Mouse (Mus musculus) hindbrain, embryonic 14.5 days (tissue): ENCODE data around the gene Arih1. TPM values are rescaled to one million over a fixed set of nuclear protein-coding genes. Genes with fewer than 3 reads are reported as not detected.

Source experiments
- ATAC-seq: fragments of 200-750 bp; cut with Nextera tagmentation; 2 replicates; pipeline ENCODE4 v1.8.0; 2017; ENCODE audit warnings: moderate number of reproducible peaks, mild to moderate bottlenecking, moderate TSS enrichment, moderate library complexity; ENCODE audit not compliant: low FRiP score
- DNase-seq: peaks from one replicate; pipeline ENCODE4 v3.0.0-alpha.2; 2015; ENCODE audit warnings: low spot score
- H3K27ac ChIP-seq: fragments of 300-500 bp; sonication (generic); 2 replicates; pipeline ENCODE4 v1.5.1; 2014; ENCODE audit warnings: mild to moderate bottlenecking, moderate library complexity
- H3K27me3 ChIP-seq: fragments of 300-500 bp; sonication (generic); 2 replicates; pipeline ENCODE4 v1.6.1; 2014; ENCODE audit warnings: mild to moderate bottlenecking, low read length, mixed read lengths; ENCODE audit not compliant: control insufficient read depth, insufficient read depth
- H3K36me3 ChIP-seq: fragments of 300-500 bp; sonication (generic); replicated peaks from 2 replicates; pipeline ENCODE4 v1.6.1; 2014; ENCODE audit not compliant: control insufficient read depth, insufficient read depth
- H3K4me1 ChIP-seq: fragments of 300-500 bp; sonication (generic); replicated peaks from 2 replicates; pipeline ENCODE4 v1.6.1; 2014; ENCODE audit warnings: antibody characterized with exemption, low read length, mixed read lengths; ENCODE audit not compliant: control insufficient read depth, insufficient read depth
- H3K4me2 ChIP-seq: fragments of 300-500 bp; sonication (generic); replicated peaks from 2 replicates; pipeline ENCODE4 v1.6.1; 2014; ENCODE audit warnings: mild to moderate bottlenecking, moderate library complexity
- H3K4me3 ChIP-seq: fragments of 300-500 bp; sonication (generic); replicated peaks from 2 replicates; pipeline ENCODE4 v1.5.1; 2014; ENCODE audit warnings: mild to moderate bottlenecking, low read length
- H3K9ac ChIP-seq: fragments of 300-500 bp; sonication (generic); 2 replicates; pipeline ENCODE4 v1.6.1; 2014
- H3K9me3 ChIP-seq: fragments of 300-500 bp; sonication (generic); 2 replicates; pipeline ENCODE4 v1.6.1; 2016; ENCODE audit warnings: low read length; ENCODE audit not compliant: control insufficient read depth
- WGBS: fragments of 180-500 bp; shearing (Covaris S2); extraction: QIAGEN DNeasy Blood & Tissue Kit; methylation state at CpG from one replicate; pipeline ENCODE4 v1.1.7; 2014; 5-methylcytosine and 5-hydroxymethylcytosine counted together
- polyA plus RNA-seq: library from polyadenylated mRNA; unstranded; fragments of >200 nt; fragmentation: Nextera tagmentation; extraction: Ambion mirVana; gene quantifications from 2 replicates; pipeline ENCODE4 v1.2.1, GENCODE M21; 2014

The Arih1 gene
- polyA plus RNA-seq, 1 experiment from 2014 or later = 18.0 TPM

DNA sequence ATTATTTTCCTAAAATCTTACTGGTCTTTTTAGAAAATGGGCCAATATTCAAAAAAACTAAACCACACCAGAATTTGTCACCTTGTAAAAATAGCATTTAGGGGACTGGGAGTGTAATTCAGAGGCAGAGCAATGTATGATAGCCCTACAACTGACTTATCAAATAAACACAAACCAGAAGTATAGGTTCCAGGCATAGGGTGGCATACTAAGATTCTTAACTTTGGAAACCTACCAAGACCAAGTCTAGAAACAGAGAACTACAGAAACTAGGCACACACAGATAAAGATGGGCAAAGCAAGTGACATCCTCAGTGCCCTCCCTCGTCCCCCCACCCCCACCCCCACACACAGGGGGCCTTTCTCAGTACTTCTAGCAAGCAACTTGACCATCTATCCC is 11.6 kb downstream of the Arih1 start:
- no peak for ATAC-seq
- Histone ChIP-seq H3K4me2 (no peak overlapping the region), H3K36me3 (peaks cover 17% of the 10 kb centered on the region; the same call in 1 of the 2 replicates), H3K9ac (no peak overlapping the region), H3K9me3 (no peaks in the 10 kb centered on the region), H3K27me3 (no peaks in the 10 kb centered on the region), H3K4me1 (0 out of 2 replicates have a peak, but pooled peaks cover 10% of the 10 kb centered on the region), H3K27ac (no peak overlapping the region), H3K4me3 (no peak overlapping the region)
- WGBS = 87% methylated on average over 1 of the region's 1 CpGs
- DNase-seq = no peak

DNA sequence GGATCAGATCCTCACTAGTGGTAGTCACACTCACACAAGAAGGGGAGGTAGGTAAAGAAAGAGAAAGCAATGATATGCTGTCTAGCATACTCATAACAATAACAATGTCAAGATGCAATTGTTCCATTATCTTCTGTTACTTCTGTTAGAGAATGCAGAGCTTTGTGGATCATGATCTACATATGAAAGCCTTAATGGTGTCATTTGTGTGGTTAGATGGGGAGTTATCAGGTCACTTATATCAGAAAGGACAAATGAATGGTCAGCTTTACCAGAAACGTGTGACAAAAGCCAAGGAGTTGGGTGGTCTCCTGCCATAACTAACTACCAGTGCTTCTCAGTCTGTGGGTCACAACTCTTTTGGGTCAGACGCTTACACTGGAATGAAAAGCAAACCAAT is 13.2 kb downstream of the Arih1 start:
- H3K4me2 ChIP-seq = no peak overlapping the region
- H3K9ac ChIP-seq = no peak overlapping the region
- no peak overlapping the region for H3K27ac ChIP-seq
- peaks cover 17% of the 10 kb centered on the region; the same call in 1 of the 2 replicates for H3K36me3 ChIP-seq
- DNase-seq = no peak
- no peaks in the 10 kb centered on the region for H3K9me3 ChIP-seq
- no peak for ATAC-seq
- H3K4me3 ChIP-seq = no peak overlapping the region
- 55% methylated on average over 2 of the region's 2 CpGs for WGBS
- H3K4me1 ChIP-seq = 0 out of 2 replicates have a peak, but pooled peaks cover 7% of the 10 kb centered on the region
- no peaks in the 10 kb centered on the region for H3K27me3 ChIP-seq

DNA sequence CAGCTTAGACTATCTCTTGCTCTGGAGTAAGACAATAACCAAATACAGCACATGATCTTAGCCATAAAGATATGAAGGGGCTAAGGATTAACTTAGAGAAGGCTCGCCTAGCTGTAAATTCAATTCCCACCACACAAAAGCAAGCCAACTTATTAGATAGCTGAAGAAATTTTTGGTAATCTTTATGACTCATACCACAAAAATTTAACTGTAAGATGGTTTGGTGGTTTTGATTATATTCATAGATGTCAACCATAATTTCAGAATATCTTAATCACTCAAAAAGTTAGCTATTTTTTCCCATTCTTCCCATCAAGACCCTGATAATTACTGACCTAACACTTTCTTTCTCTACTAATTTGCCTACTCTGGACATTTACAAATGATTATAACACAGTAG is 17.0 kb downstream of the Arih1 start:
- no peak for ATAC-seq
- Histone ChIP-seq H3K4me2 (no peak overlapping the region), H3K27me3 (no peaks in the 10 kb centered on the region), H3K4me3 (no peak overlapping the region), H3K4me1 (no peaks in the 10 kb centered on the region), H3K9ac (no peak overlapping the region), H3K36me3 (peaks cover 9% of the 10 kb centered on the region; the same call in 1 of the 2 replicates), H3K9me3 (no peaks in the 10 kb centered on the region), H3K27ac (no peak overlapping the region)
- 85% methylated on average over 1 of the region's 1 CpGs for WGBS
- DNase-seq = no peak

DNA sequence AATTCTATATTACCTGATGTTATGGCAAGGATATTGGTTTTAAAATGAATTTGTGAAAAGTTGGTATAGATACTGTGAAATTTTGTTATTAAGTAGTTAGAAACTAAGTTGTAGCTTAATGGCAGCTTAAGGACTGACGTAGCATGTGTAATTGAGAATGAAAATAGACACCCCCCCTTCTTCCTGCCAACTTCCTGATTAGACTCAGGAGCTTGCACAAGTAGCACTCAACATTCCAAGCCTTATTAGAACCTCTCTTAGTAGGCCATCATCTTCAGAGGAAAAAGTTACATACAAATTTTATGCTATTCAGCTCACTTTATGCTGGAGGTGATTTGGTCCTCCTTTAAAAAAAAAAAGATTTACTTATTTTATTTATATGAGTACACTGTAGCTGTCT is 22.1 kb downstream of the Arih1 start:
- Histone ChIP-seq H3K27me3 (no peaks in the 10 kb centered on the region), H3K27ac (no peak overlapping the region), H3K4me2 (no peak overlapping the region), H3K36me3 (no peaks in the 10 kb centered on the region), H3K9me3 (no peaks in the 10 kb centered on the region), H3K4me3 (no peak overlapping the region), H3K4me1 (peaks cover 5% of the 10 kb centered on the region; the same call in 1 of the 2 replicates), H3K9ac (no peak overlapping the region)
- WGBS = 87% methylated on average over 1 of the region's 1 CpGs
- no peak for DNase-seq
- no peak for ATAC-seq

DNA sequence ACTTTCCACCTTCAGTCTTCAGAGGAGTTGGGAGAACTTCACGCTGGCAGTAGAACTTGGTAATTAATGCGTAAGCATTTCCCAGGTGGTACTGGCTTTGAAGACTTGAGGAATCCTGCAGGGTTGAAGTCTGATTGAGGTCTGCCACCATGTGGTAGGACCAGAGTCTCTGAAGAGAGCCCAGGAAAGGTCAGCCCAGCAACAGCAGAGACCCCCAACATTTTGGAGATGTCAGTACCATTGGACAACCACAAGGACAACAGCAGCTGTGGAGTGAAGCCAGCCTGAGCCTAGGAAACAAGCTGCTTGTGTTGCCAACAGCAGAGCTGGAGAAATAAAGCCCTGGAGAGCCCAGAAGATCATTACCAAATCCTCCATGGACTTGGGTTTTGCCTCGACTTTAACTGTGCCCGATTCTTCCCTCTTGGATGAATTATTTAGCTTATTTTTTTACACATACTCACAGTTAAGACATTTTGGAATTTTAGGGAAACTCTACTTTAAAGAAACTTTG is 27.4 kb downstream of the Arih1 start:
- WGBS = 62% methylated on average over 4 of the region's 4 CpGs
- DNase-seq = no peak
- H3K4me2 ChIP-seq = no peak overlapping the region

DNA sequence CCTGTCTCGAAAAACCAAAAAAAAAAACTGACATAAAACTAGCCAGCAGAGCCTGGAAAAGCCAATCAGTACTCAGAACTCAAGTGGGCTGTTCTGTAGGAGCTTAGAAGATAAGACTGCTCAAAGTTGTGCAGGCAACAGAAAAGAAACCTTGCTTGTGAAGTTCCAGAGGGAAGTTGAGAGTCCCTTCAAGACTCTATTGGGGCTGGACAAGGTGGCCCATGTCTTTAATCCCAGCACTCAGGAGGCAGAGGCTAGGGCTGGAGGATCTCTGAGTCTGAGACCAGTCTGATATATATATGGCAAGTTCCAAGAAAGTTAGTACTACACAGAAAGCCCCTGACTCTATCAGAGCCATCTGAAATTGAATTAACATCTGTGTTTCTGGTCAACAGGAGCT is 28.0 kb downstream of the Arih1 start:
- Histone ChIP-seq H3K27me3 (no peaks in the 10 kb centered on the region), H3K4me3 (no peak overlapping the region), H3K4me1 (peaks cover 5% of the 10 kb centered on the region; the same call in 1 of the 2 replicates), H3K36me3 (no peaks in the 10 kb centered on the region), H3K9me3 (no peaks in the 10 kb centered on the region), H3K9ac (no peak overlapping the region), H3K4me2 (no peak overlapping the region), H3K27ac (no peak overlapping the region)
- WGBS = 82% methylated on average over 1 of the region's 1 CpGs
- ATAC-seq (no peak), DNase-seq (no peak)

More for the DNA sequence above, 27.4 kb downstream of the Arih1 start:
- H3K27ac ChIP-seq = no peak overlapping the region
- no peaks in the 10 kb centered on the region for H3K27me3 ChIP-seq
- H3K9me3 ChIP-seq = no peaks in the 10 kb centered on the region
- peaks cover 5% of the 10 kb centered on the region; the same call in 1 of the 2 replicates for H3K4me1 ChIP-seq
- no peaks in the 10 kb centered on the region for H3K36me3 ChIP-seq
- ATAC-seq = no peak
- H3K9ac ChIP-seq = no peak overlapping the region
- H3K4me3 ChIP-seq = no peak overlapping the region

DNA sequence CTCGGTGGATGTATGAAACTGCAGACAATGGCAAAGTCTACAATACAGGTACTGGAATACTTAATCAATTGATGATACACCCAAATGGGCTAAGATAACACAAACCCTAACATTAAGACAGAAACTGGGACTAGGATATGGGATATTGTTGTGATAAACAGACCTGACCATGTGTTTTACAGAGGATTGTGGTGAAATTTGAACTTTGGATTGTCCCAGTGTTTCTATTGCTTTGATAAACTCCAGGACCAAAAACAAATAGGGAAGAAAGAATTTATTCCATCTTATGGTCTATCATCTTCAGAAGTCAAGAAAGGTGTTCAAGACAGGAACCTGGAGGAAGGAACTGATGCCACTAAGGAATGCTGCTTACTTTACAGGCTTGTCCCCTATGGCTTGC is 28.7 kb downstream of the Arih1 start:
- no peak overlapping the region for H3K9ac ChIP-seq
- no peak overlapping the region for H3K4me2 ChIP-seq
- H3K4me3 ChIP-seq = no peak overlapping the region
- H3K4me1 ChIP-seq = peaks cover 5% of the 10 kb centered on the region; the same call in 1 of the 2 replicates
- no peaks in the 10 kb centered on the region for H3K9me3 ChIP-seq
- H3K27ac ChIP-seq = no peak overlapping the region
- H3K36me3 ChIP-seq = no peaks in the 10 kb centered on the region; the same call in 1 of the 2 replicates
- H3K27me3 ChIP-seq = no peaks in the 10 kb centered on the region
- ATAC-seq (no peak), DNase-seq (no peak)
- 92% methylated on average over 1 of the region's 1 CpGs for WGBS

DNA sequence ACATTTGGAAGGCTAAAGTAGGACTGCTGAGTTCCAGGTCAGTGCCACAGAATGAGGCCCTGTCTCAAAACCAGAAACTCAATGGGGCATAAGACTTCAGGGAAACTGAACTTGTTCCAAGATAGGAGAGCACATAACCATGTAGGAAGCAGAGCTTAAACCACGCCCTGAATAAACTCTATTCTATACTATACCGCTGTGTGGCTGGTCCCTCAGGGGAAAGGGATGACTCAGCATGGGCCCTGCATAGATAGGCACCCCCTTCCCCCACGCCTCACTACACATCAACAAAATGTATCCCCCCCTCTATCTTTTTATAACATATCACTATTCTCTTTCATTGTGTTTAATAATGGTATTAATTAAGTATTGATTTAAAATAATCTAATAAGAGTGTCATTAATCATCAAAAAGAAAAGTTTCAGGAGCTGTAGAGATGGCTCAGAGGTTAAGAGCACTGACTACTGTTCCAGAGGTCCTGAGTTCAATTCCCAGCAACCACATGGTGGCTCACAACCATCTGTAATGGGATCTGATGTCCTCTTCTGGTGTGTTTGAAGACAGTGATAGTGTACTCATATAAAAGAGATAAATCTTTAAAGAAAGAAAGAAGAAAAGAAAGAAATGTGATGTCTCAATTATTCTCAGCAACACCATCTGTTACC is 30.9 kb downstream of the Arih1 start:
- Histone ChIP-seq H3K4me2 (no peak overlapping the region), H3K9me3 (no peaks in the 10 kb centered on the region), H3K4me3 (no peak overlapping the region), H3K36me3 (no peaks in the 10 kb centered on the region; the same call in 1 of the 2 replicates), H3K9ac (no peak overlapping the region), H3K4me1 (peaks cover 4% of the 10 kb centered on the region; the same call in 1 of the 2 replicates), H3K27me3 (no peaks in the 10 kb centered on the region), H3K27ac (no peak overlapping the region)
- no peak for ATAC-seq
- WGBS = 79% methylated on average over 3 of the region's 3 CpGs
- no peak for DNase-seq

DNA sequence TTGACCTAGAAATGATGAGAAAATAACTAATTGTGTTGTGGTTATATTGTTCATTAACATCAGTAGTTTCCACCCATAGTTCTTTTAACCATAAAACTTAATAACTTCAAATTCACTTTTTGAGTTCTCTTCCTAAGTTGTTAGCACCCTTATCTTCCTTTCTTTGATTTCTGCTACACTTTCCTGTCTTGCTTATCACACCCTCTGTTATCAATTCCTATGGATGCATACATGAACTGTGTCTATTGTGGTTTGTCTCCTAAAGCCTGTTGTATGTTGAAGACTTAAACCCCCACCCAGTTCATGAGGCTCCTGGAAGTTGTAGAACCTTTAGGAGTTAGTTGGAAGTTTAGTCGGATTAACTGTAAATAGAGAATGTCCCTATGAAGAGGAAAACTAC is 52.7 kb downstream of the Arih1 start:
- DNase-seq (no peak), ATAC-seq (no peak)
- no peaks in the 10 kb centered on the region for H3K27me3 ChIP-seq
- no peak overlapping the region for H3K9ac ChIP-seq
- WGBS = 97% methylated on average over 1 of the region's 1 CpGs
- no peaks in the 10 kb centered on the region for H3K9me3 ChIP-seq
- H3K36me3 ChIP-seq = peaks cover 21% of the 10 kb centered on the region
- H3K4me2 ChIP-seq = no peak overlapping the region
- H3K4me3 ChIP-seq = no peak overlapping the region
- H3K27ac ChIP-seq = no peak overlapping the region
- H3K4me1 ChIP-seq = no peaks in the 10 kb centered on the region
